Mouse (Mus musculus): ENCODE results near the gene Tes3-ps.

Tes3-ps gene

DNA sequence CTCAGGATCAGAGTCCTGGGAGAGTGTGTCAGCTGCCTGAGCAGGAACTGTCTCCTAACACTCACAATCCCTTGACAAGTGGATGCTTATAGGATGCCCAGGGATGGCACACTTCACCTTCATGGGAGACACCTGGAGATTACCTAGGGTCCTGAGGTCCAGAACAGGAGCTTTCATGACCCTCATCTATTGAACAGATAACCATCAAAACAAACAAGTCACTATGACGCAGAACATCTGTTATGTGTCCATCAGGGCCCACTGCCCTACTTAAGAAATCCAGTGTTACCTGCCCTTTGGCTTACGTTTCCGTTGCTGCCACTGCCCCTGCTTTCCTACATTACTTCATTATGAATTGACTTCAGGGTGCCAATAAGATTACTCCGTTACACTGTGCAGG lies 12.7 kb downstream of the Tes3-ps start:
- no peak for DNase-seq

DNA sequence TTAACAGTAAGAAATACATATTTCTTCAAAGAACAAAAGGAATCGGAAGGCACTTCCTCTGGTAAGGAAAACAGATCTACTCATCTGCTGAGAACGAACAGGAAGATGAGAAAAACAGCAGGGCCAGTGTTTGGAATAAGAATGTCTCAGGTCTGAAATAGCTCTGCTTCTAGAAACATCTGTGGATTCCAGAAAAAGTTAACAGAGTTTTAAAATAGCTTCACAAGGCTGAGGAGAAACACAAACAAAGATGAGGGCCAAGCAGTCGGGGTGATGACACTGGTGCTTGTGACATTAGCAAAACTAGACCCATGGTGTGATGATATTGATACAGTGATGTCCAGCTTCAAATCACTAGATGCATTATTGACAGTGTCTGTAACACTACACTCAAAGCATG lies 14.1 kb downstream of the Tes3-ps start:
- DNase-seq = no peak

DNA sequence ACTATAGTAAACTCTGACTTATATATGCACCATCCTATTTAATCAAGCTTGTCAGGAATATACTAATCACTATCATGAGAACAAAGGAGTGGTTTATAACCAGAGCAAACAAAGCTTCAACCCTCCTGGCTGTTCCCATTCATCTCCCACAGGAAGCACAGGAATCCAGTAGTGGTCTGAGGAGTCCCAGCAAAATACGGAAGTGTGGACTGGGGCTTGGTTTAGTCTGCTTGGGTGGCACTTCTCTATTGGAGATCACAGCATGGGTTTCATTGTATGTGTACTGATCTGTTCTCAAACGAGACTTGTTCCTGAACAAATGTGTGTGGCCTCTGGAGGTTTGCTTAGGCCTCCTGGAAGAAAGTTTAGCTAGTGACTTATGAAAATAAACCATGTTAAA lies 25.6 kb downstream of the Tes3-ps start:
- DNase-seq = no peak

DNA sequence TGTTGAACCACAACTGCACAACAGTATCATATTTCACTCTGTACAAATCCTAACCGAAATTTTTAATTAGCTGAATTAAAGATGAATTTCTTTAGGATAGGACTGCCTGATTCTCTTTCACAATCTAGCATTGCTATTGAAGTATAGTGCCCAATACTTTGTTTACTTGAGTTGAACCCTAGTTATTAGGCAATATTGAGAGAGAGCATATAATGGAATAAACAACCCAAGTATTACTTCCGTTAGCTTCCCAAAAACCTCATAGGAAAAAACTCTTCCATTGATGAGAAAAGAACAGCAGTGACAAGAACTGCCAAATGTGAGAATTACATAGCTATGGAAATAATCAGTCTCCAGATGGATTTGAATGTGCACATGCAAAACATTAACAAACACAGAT lies 33.1 kb downstream of the Tes3-ps start:
- DNase-seq = no peak

DNA sequence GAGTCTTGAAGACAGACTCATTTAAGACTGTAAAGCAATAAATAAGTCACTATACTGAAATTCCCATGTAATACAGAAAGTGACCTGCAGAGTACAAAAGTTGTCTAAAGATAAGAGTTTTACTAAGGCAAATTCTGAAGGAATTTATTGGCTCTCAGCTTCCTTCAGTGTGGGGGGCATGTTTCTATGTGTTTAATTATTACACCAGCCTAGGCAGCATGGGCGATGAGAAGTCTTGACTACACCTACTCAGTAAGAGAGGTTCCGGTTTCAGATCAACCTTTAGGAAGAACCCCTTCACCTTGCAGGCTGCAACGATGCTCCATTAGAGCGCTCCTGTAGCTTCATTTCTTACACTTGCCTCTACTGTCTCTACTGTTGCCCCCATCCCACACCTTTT lies 37.5 kb downstream of the Tes3-ps start:
- no peak for DNase-seq

DNA sequence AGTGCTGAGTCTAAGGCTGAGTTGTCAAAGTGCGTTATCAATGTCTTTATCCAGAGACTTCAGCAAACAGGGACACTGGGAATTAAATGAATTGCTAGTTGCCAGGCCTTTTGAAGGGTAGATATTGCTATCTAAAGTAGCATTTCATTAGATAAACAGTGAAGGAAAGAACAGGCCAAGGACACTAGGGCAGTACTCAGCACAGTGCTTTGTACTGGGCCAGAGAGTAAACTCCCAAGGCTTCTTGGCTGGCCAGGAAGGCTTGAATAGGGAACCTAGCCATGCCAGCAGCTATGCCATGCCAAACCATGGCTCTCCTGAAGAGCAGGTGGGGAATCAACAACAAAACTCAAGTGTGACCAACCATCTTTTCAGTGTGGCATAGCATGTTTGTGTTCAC lies 43.8 kb downstream of the Tes3-ps start:
- DNase-seq = no peak

DNA sequence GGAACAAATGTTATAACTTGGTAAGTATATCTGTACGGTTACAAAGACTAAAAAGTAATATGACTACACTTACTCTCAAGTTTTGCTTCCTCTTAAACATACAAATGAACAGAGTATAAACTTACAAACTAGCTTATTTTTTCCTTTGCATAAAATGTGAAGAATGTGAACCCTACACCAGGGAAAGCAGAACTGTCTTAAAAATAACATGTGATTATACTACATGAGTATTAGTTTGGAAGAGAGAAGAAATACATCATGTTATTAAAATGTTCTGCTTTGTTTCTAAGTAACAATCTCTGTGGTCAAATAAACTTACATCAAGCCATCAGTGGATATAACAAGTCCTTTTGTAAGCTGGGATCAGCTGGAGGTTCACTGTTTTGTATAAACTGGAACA lies 45.6 kb downstream of the Tes3-ps start:
- DNase-seq = no peak

DNA sequence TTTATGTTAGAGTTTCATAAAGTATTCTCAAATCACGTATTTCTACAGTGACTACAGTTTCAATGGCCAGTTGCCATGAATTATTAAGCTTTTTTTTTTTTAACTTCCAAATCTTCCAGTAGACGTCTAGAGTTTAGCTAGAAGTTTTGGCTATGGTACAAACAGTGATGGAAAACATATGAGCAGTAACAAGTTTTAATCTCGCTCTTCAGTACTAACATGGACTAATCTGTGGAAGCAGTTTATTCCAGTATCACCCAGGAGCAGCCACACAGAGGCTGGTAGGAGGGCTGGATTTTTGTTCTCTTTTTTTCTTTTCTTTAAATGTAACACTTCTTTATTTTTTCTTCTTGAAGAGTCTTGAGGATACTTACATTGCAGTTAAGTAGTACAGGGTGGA lies 51.2 kb downstream of the Tes3-ps start, which contains the start of gene Aspn:
TSS of gene Aspn (plus strand) at position 165 of the 400 bp plus-strand sequence.
- no peak for DNase-seq

DNA sequence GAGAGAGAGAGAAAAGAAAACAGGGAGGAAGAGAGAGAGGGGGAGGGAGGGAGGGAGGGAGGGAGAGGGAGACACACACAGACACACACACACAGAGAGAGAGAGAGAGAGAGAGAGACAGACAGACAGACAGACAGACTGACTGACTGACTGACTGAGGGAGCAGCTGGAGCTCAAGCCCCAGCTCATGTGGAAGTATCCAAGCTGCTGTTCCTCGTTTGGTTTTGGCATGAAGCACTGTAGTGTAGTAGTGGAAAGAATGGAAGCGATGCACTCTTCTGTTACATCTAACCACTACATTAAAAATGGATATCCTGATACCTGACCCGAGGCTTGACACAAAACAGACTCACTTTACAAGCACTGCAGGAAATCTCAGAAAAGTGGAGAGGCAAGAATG lies 52.5 kb downstream of the Tes3-ps start:
- DNase-seq = no peak

All from kidney, postnatal 36 days (tissue).